Mouse (Mus musculus) heart, postnatal 36 days (tissue): ENCODE measurements around the gene Zwilch. TPM values are rescaled to one million over a fixed set of nuclear protein-coding genes. Genes with fewer than 3 reads are reported as not detected.

Source experiments
- DNase-seq, 2 experiments: peaks; one replicate each; pipeline ENCODE4 v3.0.0; 2021 to 2022
- intact Hi-C: fragments of 180-260 bp; cut with DNase I; formaldehyde crosslinking; loops from one replicate; pipeline ENCODE4 v1.15.1; 2025
- total RNA-seq, 2 experiments: library from RNA; stranded (reverse); gene quantifications; 2 replicates each; pipeline ENCODE4 v1.2.3; 2021

Zwilch gene
- total RNA-seq, 2 experiments from 2014 or later, result 0.61 to 0.79 TPM

GRCm38 (mm10) chr9:64115756-64116155 is 57.1 kb downstream of the Zwilch start:
- no peak for DNase-seq
- intact Hi-C loops, result no loop called here

- DNase-seq, result no peak
- intact Hi-C loops, result no loop called here
These were observed 58.3 kb downstream of the Zwilch start for GRCm38 (mm10) chr9:64114646-64115045.

GRCm38 (mm10) chr9:64110502-64110901 is 62.4 kb downstream of the Zwilch start:
- intact Hi-C loops, result no loop called here
- DNase-seq, result no peak

GRCm38 (mm10) chr9:64105301-64105700 is 67.6 kb downstream of the Zwilch start:
- no peak for DNase-seq
- intact Hi-C loops, result no loop called here

- DNase-seq, result peak; percentile 74 to 85
- intact Hi-C loops, result loop anchor here (1.0 kb wide), 2 partner anchors 144 to 182 kb away; no protein-coding TSS in a partner anchor
These were observed 72.5 kb downstream of the Zwilch start for GRCm38 (mm10) chr9:64100442-64100841.

GRCm38 (mm10) chr9:64098282-64098681 is 74.6 kb downstream of the Zwilch start:
- no peak for DNase-seq

GRCm38 (mm10) chr9:64094083-64094482 is 78.8 kb downstream of the Zwilch start:
- intact Hi-C loops, result no loop called here
- DNase-seq, result no peak

More at GRCm38 (mm10) chr9:64098282-64098681, 74.6 kb downstream of the Zwilch start:
- intact Hi-C loops, result no loop called here

- intact Hi-C loops, result no loop called here
- DNase-seq, result peak; percentile 47 to 59
These were observed 83.9 kb downstream of the Zwilch start for GRCm38 (mm10) chr9:64089004-64089403.

GRCm38 (mm10) chr9:64088346-64088745 is 84.6 kb downstream of the Zwilch start:
- DNase-seq, result no peak
- intact Hi-C loops, result no loop called here

- intact Hi-C loops, result loop anchor here (1.0 kb wide), 3 partner anchors 62 to 169 kb away; no protein-coding TSS in a partner anchor
- DNase-seq, result peak; percentile 73 to 81
These were observed 85.3 kb downstream of the Zwilch start for GRCm38 (mm10) chr9:64087461-64088235.

Other genes starting within 250 kb of the Zwilch start
- gene Smad6, start 151.0 kb downstream of the Zwilch start, total RNA-seq, result 10 to 100 TPM; 11.4 to 16.3 TPM
- gene Lctl, start 56.0 kb downstream of the Zwilch start, total RNA-seq, result not detected
- 100 to 1,000 TPM; 454 to 482 TPM for gene Rpl4, start 271 bp upstream of the Zwilch start, total RNA-seq
- gene Snapc5, start 6.2 kb upstream of the Zwilch start, total RNA-seq, result 10 to 100 TPM; 21.8 to 22.6 TPM
- gene Uchl4, start 62.1 kb upstream of the Zwilch start, total RNA-seq, result 1 to 10 TPM; 1.8 to 3.1 TPM
- gene Map2k1, start 80.5 kb upstream of the Zwilch start, total RNA-seq, result 10 to 100 TPM; 50.1 to 52.8 TPM
- 10 to 100 TPM; 10.5 to 10.9 TPM for gene Tipin, start 108.5 kb upstream of the Zwilch start, total RNA-seq
- gene Dis3l, start 168.2 kb upstream of the Zwilch start, total RNA-seq, result 10 to 100 TPM; 24.8 to 28.1 TPM
- 1 to 10 TPM; 1.6 to 4.6 TPM for gene Megf11, start 212.5 kb upstream of the Zwilch start, total RNA-seq